Mouse (Mus musculus) thymus, adult 18-20 months (tissue): Measurements from ENCODE around the gene Trmt1.
A peak's percentile ranks its signal among the peaks of the same experiment; 100 is the strongest.

Experiments
- DNase-seq, 2 experiments: peaks; one replicate each; pipeline ENCODE4 v3.0.0; 2022; ENCODE audit warnings: mixed read lengths in 2 of 2

Trmt1 gene

DNA sequence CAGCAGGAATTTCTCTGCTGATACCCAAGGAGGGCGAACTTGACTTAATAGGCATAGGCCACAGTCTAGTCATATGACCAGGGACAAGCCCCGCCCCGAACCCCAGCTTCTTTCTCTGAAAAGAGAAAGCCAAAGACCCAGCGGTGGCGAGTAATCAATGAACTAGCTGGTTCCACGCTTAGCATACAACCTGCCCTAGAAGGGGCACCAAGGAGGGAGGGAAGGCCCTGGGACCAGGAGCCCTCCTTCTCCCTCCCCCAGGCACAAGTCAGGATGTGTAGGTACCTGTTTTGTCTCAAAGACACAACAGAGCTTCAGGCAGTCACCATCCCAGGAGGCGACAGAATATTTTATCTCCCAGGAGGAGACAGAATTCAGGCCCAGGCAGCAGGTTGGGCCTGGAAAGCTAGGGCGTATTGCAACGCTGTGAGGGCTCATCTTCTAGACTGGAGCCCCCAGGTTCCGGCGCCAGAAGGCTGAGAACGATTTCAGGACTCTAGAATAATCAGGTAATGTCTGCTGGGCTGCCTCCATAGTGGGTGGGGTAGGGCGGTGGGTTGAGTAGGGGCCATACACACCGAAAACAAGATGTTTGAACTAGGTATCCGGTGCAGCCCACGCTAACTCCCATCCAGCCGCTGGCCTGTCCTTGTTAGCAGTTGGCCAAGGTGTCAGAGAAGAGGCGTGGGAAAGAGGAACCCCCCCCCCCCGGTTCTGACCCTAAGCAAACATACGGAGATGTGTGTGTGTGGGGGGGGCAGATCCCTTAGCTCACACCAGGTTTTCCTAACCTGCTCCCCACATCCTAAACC is at the start of gene Trmt1:
Gene Trmt1, plus strand, starts transcription at position 117 of the 812 bp plus-strand sequence.
- peak in 1 of 2 experiments; percentile 11 for DNase-seq

DNA sequence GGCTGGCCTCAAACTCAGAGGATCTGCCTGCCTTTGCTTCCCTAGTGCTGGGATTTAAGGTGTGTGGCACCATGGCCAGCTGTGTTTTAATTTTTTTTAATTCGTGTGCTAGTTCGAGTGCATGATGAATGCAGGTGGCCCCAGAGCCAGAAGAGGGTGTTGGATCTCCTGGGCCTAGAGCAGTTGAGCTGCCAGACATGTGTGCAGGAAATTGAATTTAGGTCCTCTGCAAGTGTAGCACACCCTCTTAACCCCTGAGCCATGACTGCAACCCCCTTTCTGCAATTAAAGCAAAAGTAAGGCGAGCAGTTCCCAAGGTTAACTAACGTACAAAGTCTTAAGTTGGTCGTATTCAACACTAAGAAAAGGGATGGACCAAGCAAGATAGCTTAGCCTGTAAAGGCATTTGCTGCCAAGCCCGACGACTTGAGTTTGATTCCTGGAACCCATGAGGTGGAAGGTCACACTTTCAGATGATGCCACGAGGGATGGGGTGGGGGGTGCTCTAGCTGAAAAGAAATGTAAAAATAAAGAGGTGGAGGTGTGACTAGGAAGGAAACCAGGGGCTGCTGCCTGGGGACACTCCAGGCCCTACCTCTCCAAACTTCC is 48.1 kb upstream of the Trmt1 start:
- no peak for DNase-seq

DNA sequence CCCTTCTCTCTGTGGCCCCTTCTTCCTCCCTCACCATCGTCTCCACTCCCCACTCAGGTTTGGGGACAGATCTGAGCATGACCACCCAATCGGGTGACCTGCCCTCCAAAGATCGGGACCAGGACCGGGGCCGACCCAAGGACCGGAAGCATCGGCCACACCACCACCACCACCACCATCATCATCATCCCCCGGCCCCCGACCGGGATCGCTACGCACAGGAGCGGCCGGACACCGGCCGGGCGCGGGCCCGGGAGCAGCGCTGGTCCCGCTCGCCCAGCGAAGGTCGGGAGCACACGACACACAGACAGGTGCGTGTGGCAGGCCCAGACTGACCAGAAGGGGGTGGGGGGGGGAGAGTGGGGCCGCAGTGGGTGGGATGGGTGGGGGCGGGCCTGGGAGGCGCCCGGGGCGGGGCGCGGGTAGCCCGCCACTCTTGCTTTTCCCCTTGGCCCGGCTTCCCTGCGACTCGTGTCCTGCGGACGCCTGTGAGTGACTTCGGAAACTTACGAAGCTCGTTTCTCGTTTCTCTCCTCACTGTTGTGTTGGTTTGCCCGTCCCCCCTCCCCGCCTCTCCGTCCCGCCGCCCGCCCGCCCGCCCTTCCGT is 47.4 kb upstream of the Trmt1 start:
- DNase-seq: peak; percentile 37 to 49

DNA sequence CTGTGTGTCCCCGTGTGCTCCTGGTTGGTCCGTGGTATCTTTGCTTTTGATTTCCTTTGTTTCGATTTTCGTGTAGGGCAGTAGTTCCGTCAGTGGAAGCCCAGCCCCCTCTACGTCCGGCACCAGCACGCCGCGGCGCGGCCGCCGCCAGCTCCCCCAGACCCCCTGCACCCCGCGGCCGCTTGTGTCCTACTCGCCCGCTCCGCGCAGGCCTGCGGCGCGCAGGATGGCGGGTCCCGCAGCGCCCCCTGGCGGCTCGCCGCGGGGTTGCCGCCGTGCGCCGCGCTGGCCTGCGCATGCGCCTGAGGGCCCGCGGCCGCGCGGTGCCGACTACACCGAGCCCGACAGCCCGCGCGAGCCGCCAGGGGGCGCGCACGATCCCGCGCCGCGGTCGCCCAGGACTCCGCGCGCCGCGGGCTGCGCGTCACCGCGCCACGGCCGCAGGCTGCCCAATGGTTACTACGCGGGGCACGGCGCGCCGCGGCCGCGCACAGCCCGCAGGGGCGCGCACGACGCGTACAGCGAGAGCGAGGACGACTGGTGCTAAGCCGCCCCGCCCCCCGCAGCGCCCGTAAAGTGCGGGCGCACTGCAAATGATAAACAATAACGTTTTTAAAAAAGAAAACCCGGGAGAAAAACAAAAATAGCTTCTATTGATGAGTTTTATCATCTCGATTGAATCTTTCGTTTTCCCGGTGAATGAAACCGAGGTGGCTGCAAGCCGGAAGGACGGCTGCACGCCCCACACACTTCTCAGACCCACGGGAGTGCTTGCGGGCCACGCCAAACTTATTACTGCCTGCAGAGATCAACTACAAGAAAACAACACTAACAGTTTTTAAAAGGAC is 46.7 kb upstream of the Trmt1 start:
- peak; percentile 84 to 85 for DNase-seq

DNA sequence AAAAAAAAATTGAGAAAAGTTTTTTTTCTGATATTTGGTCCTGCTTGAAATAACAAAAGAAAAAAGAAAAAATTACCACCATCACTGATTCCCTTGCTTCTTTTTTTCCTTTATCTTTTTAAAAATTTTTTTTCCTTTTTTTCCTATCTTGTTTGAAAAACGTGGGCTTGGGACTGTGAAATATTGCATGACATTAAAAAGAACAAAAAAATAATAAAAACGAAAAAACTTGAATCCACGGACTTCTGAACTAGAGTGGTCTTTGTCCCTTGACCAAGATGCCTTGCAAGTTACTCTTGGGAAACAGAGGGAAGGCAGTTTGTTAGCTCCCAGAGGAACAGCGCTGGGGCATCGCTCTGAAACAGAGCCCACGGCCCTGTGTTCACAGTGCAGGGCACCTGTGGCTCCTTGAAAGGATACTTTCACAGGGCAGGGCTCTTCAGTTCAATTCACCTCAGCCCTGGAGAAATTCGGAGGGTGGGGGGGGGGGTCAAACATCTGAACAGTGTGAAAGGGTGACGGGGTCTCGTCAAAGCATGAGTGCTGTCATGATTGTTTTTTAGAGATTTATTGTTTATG is 46.0 kb upstream of the Trmt1 start:
- no peak for DNase-seq

DNA sequence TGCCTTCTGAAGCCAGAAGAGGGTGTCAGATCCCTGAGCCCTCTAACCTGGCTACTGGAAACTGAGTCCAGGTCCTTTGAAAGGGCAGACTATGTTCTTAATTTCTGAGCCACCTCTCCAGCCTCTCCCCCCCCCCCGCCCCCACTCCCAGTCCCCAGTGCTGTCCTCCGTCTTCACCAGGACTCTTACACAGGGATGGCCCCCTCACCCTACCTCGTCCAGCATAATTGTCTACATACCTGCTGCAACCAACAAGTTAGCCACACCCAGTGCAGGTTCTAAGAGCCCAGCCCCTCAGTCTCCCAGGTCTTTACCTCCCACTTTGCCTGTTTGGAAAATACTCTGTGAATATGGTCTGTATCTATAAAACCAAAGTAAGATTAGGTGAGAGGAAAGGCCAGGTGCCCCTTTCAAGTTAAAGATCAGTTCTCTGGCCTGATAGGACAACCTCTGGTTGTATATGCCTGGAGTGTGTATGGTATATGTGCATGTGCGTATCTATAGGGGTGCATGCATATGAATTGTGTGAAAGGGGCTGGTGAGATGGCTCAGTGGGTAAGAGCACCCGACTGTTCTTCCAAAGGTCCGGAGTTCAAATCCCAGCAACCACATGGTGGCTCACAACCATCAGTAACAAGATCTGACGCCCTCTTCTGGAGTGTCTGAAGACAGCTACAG is 45.4 kb upstream of the Trmt1 start:
- DNase-seq: no peak

DNA sequence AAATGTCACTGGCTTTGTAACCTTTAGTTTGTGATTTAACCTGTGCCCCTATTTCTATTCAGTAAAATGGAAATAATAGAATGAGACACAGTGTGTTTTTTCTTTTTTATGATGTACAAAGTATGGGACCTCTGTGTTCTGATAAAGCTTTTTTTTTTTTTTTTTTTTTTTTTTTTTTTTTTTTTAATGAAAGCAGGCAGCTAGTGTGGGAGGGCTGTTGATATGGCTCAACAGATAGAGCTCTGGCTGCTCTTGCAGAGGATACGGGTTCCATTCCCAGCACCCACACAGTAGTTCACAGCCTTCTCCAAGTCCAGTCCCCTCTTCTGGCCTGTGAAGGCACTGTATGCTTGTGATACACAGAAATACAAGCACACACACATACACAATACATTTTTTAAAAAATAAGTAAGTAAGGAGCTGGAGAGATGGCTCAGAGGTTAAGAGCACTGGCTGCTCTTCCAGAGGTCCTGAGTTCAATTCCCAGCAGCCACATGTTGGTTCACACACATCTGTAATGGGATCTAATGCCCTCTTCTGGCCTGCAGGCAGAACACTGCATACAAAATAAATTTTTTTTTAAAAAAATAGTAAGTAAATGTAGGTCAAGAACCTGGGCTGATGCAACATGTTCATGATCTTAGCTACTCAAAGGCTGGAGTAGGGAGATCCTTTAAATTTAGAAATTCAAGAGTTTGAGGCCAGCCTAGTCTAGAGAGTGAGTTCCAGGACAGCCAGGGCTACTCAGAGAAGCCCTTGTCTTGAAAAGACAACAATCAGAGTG is 44.3 kb upstream of the Trmt1 start:
- no peak for DNase-seq

DNA sequence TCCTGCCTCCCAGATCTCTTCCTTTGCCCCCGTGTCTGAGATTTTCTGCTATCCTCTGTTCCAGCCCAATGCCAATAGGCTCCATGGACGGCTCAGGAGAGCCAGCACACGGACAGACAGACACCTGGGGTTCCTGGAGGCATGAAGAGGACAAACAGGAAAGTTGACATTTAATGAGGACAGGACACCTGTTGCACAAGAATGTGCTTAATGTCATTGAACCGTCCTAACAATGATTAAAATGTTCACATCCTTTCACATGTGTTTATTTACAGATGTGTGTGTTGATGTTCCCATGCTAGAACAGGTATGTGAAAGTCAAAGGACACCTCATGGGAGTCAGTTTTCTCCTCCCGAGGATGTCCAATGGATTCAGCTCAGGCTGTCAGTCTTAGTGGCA is 43.1 kb upstream of the Trmt1 start:
- DNase-seq: no peak

DNA sequence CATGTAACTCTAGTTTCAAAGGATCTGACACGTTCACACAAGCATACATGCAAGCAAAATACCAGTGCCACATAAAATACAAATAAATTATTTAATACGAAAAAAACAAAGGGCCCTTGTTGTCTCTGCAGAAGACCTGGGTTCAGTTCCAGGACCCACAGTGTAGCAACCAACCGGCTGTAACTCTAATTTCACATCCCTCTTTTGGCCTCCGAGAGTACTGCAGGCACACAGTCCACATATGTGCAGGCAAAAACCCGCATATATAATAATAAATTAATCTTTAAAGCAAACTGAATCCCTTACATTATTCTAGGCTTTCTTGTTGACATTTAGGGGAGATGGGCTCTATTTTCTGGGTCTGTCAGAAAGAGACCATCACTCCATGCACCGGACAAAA is 39.3 kb upstream of the Trmt1 start:
- no peak for DNase-seq

DNA sequence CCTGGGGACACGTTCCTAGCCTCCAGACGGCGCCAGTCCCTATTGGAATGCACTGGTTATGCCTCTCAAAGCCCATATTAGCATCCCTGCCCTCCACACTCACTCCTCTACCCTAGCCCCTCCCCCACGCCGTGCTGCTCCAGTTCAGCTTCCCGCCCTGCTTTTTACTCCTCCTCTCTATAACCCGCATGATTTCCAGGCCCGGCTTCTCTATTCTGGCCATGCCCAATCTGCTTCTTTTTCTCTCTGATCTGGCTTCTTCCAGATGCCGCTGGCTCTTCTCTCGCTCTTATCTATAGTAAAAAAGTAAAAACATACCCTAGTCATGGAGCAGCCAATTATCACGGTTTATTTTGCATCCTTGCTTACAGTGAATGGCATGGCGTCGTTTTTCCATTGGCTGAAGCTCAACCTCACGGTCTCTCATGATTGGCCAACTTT is 38.6 kb upstream of the Trmt1 start:
- DNase-seq: no peak

DNA sequence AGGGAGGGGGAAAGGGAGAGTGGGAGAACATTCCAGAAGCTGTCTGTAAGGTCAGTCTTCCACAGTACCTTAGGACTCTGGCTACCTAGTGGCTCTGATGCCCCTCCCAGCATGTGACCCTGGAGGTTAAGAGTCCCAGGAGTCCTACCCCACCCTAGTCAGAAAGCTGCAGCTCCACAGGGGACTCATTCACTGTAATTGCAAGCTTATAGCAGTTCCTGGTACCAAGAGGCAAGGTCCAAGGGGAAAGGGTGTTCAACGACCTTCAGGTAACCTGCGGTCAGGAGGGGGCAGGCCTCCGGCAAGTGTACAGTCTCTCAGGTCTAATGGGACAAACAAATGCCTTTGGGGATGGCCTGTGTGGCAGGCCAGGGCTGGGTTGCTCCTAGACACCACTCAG is 35.9 kb upstream of the Trmt1 start:
- DNase-seq: no peak

DNA sequence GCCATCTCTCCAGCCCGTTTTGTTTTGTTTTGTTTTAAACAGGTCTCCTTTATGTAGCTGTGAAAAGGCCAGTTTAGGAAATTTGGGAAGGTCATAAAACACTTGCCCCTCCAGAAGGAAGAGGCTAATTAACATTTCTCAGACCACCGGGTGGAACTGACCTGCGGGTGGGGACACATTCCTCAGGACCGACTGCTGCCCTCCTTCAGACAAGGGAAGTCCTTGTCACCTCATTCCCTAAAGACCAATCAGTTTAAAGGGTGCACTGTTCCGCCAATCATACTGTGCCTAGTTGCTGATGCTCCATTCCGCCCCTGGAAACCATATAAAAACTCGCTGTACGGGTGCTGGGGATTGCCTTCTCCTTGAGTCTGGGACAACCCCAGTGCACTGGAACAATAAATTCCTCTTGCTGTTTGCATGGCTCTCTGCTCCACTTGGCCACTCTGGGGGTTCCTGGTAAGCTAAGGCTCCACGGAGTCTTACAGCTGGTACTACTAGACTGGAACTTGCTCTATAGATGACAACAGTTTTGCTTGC is 32.9 kb upstream of the Trmt1 start:
- DNase-seq: no peak

DNA sequence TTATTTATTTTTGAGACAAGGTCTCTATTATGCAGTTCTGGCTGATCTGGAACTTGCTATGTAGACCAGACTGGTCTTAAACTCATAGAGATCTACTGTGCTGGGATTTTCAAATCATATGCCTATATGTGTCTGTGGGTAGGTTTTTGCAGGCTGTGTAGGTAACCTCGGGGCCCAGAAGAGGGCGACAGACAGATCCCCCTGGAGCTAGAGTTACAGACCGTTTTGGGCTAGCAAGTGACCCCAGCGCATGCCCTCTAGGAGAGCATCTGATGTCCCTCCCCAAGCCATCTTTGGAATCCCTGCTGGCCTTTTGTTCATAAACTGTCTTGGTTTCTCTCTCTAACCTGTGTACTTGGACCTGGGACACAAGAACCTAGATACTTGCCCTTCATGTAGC is 31.5 kb upstream of the Trmt1 start:
- no peak for DNase-seq

DNA sequence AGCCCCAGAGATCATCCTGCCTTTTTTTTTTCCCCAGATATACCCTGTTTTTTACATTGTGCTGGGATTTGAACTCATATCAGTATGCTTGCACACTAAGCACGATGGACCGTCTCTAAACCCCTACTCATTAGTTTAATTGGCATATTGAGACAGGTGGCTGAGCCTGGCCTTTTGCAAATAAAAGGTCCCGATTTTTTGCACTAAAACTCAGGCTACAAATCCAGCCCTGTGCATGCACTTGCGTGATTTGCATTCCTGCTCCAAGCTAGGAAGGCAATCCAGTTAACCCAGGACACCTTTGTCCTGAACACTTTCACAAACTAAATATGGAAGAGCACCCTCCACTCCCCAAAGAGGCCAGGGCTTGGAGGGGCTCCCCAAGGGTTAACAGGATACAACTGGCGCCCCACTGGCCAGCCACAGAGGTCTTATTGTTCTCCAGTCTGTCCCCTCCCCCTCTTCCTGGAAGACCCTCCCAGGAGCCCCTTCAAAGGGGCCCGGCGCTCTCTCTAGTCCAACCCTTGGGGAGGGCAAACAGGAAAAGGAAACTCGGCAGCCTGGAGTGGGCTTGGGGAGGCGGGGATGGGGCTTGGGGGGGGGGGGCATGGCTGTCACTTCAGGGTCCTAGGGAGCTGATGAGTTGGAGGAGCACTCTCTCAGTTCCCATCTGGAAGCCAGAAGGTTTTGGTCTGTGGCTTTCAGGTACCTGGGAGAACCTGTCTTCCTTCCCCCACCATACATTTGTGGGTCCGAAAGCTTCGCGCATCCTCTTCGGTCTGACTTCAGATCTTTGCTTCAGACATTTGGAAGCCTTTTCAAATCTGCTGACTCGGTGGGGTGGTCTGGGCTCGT is 30.5 kb upstream of the Trmt1 start:
- DNase-seq: no peak

DNA sequence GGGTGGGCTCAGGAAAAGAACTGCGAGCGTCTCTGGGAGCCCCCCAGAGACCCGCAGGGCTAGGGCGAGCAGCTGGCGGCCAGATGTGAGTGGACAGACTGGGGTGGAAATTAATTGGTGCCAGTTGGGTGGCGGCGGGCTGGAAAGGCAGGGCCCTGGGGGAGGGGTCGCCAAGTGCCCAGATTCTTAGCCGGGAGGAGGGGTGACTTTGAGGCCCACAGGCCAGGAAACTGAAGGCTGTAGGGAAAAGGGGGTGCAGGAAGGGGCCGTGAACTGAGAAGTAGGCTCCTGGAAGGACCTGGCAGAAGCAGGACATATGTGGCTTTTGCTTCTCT is 29.9 kb upstream of the Trmt1 start:
- DNase-seq: no peak

DNA sequence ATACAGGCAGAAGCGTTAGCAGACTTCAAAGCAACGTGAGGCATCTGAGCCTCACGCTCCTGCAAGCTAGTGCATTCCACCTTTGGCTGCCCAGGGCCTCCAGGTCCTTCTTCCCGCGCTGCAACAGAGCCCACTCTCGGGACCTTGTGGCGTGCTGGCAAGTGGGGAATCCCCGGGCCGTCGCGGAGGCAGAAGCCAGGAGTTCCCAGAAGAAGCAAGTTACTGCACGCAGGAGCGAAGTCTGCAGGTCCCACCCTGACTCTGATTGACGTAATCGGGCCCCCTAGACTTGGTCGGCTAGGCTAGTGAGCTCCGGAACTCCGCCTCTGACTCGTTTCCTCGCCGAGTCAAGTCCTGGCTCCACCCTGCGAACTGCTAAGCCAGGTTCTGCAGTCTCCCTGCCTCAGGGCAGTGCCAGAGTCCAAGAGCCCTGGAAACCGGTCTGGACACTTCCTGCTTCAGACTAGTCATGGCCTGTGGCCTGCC is 29.4 kb upstream of the Trmt1 start:
- peak; percentile 74 to 79 for DNase-seq

DNA sequence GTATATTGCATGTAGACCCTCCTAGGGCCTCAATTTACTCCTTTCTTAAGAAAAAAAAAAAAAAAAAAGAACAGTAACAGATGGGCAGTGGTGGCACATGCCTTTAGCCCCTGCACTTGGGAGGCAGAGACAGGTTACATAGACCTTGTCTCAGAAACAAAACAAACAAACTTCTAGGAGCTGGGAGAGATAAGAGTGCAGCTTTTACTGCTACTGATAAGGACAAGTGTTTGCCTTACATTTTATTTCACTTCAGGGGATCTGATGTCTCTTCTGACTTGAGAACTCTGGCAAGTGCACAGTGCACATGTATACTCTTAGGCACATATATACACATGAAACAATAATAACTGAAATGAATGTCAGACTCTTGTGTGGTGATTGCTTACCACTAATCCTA is 28.9 kb upstream of the Trmt1 start:
- DNase-seq: no peak

DNA sequence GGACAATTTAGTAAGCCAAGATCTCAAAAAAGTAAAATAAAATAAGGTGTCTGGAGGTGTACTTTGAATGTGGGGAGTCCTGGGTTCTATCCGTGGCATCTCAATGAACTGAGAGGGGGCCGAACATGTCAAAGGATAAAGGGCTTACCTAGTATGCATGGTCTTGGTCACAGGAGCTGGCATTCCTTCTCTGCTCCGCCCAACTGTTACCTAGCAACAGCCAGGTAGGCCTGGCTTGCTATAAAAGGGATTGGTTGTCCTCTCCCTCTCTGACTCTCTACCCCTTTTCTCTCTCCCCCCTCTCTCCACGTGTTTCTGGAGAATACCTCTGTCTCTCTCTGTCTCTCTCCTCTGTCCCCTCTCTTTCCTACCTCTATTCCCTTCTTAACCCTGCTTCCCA is 28.4 kb upstream of the Trmt1 start:
- no peak for DNase-seq

DNA sequence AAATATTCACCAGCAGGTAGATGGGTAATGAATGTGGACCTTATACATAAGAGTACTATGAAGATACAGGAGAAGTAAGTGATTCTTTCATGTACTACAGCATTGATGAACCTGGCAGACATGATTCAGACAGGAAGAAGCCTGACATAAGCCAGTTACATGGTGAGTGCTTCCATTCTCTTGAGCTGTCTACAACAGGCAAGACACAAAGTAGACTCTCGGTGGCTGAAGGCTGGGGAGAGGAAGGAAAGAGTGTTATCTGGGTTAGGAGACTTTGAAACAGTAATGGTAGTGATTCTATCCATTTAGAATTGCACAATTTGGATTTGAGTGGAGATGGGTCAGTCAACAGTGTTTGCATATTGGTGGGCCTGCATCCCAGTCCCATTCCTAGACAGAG is 27.2 kb upstream of the Trmt1 start:
- DNase-seq: no peak
